Mouse (Mus musculus): ENCODE measurements around the gene Psmb3. TPM values are rescaled to one million over a fixed set of nuclear protein-coding genes. Genes with fewer than 3 reads are reported as not detected.
"Not testable (repeated sequence)": the region's sequence is repeated elsewhere in the genome, so short reads cannot be mapped to it uniquely, and the experiment has no call there.

Psmb3 gene
- total RNA-seq, 2 experiments from 2014 or later, result 150 to 151 TPM

DNA sequence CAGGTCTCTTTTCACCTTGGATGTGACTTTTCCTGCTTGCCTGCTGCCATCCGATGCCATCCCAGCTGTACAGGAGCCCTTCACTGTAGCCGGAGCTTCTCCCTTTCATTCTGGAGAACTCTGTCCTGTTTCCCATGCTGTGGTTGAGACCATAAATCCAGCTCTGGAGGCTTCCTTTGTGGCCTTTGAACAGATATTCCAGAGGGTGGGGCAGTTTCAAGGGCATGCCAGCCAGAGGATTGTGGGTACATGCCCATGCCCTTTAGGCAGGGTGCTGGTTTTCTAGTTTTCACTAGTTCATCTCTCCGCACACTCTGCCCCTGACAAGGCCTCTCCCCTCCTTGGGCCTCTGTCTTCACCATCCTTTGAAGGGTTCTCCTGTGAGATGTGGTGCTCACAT is 16.1 kb upstream of the Psmb3 start:
- intact Hi-C loops (cut with DNase I), result no loop called here
- DNase-seq (ENCODE audit: low spot score), result no peak

DNA sequence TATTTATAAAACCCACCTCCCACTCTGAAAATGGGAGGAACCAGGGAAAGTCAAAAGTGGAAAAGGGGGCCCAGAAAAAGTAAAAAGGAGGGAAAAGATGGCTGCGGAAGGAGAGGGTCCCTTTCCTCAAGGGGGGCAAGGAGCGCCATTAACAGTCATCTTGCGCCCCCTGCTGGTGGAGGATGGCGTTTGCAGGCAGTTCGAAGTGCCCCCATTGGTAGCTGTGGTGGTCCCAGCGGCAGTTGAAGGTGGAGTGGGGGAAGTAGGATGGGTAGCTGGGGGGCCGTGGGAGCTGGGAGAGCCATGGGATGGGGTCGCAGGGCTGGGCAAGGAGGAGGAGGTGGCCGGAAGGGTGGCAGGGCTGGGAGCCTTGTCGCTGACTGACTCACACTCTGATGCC is 13.3 kb upstream of the Psmb3 start:
- intact Hi-C loops (cut with DNase I), result loop anchor here (1.0 kb wide), 1 partner anchor 46 kb away; no protein-coding TSS in a partner anchor
- DNase-seq (ENCODE audit: low spot score), result no peak

DNA sequence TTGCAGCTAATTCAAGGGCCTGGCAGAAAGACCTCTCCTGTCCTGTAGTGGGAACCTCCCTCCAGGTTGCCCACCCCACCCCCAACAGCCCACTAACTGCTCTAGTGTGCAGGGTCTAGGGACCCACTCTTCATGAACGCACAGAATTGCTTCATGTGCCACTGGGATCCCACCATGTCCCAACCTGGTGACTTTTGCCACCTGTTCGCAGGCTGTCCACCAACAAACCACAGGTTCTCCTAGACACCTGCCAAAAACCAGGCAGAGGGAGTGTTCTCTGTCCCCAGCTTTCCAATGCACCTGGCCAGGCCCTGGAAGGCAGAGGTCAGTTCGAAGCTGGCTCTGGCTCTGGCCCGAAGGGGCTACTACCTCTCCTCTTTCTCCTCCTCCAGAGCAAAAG is 8.8 kb upstream of the Psmb3 start:
- no peak for DNase-seq (ENCODE audit: low spot score)
- intact Hi-C loops (cut with DNase I), result no loop called here

DNA sequence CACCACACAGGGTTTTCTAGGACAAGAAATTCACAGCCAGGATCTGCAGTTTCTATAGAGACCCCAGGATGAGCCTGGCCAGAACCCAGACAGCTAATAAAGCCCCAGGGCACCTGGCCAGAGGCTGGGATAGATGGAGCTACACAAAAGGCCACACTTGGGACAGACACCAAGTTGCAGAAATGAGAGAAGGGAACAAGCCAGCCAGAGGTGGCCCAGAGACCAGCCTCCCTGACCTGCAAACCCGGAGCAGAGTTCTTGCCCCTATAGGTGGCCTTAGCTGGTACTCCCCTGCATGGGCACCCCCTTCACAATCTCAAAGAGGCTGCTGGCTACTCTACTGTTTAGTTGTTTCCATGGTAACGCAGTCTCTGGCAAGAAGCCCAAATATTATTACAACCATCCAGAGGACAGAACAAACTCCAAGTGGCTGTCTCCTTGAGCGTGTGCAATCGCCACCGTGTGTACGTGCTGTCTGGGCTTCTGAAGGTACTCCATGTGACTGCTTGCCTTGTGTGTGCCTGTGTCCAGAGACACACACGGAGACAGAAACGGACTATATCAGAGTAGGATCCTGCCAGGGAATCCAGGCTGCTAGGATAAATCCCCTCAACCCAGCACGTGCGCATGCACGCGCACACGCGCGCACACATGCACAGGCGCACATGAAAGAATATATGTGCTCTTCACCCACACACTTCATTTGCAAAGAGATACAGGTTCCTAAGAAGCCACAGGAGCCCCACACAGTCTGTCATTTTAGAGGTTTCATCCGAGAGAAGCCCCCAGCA is 8.1 kb upstream of the Psmb3 start:
- DNase-seq (ENCODE audit: low spot score), result no peak

DNA sequence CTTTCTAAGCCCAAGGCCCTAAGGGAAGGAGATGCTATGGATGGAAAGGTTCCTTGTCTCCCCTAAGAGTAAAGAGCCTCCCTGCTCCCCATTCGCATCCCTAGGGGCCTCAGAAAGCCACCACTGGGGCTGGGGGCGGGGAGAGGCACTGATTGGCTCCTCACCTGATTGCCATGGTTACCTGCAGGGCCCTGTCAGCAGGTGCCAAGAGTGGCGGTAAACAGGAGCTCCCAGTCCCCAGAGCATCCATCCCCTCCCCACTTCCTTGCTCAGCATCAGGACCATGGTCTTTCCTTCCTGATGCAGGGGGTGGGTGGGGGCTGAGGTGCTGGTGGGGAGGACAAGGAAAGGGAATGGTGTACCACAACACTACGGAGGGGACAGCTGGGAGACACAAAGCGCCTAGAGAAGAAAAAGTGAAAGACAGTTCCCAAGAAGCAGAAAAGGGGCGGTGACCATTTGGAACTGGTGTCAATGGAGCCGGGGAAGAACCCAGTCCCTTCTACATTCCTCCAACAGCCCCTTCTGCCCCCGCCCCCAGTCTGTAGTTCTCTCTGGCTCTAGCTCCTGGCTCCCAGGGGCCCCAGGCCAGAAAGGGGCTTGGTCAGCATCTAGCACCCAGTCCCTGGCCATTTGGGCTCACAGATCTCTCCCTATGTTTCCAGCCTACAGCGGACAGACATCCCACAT is 7.3 kb upstream of the Psmb3 start:
- intact Hi-C loops (cut with DNase I), result no loop called here
- no peak for DNase-seq (ENCODE audit: low spot score)

More for the DNA sequence above, 8.1 kb upstream of the Psmb3 start:
- intact Hi-C loops (cut with DNase I), result no loop called here

DNA sequence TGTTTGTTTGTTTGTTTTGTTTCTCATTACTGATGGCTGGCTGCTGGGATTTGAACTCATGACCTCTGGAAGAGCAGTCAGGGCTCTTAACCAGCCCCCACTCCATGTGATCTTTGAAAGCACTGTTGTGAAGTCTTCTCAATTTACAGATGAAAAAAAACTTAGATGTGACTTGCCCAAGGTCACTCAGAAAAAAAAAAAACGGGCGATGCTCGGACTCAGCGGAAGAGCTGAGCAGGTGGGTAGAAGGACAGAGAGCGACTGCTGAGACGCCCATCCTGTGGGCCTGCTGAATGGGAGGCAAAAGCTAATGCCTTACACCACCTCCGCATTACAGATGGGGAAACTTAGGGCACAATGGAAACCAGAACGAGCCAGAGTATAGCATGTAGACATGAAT is 6.5 kb upstream of the Psmb3 start:
- DNase-seq (ENCODE audit: low spot score), result no peak
- intact Hi-C loops (cut with DNase I), result no loop called here

DNA sequence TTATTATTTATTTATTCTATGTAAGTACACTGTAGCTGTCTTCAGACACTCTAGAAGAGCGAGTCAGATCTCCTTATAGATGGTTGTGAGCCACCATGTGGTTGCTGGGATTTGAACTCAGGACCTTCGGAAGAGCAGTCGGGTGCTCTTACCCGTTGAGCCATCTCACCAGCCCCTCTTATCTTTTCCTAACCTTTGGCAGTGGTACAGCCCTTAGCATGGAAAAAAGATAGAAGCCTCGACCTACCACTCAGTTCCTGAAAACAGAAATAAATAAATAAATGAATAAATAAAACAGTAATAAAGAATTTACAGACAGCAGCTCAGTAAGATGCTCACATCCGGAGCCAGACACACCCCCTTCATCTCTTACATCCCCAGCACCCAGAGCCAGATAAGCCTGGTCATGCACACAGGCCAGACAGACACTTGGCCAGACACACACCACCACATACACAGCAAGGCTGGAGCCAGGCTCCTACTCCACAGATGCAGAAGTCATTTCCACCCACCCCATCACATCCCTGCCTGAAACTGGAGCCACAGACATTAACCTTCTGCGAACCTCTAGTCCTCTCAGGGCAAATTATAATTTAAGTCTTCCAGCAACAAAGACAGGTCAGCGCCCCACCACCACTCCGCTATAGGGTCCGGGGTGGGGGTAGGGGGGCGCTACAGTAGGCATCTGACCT is 5.9 kb upstream of the Psmb3 start:
- intact Hi-C loops (cut with DNase I), result no loop called here
- DNase-seq (ENCODE audit: low spot score), result no peak

DNA sequence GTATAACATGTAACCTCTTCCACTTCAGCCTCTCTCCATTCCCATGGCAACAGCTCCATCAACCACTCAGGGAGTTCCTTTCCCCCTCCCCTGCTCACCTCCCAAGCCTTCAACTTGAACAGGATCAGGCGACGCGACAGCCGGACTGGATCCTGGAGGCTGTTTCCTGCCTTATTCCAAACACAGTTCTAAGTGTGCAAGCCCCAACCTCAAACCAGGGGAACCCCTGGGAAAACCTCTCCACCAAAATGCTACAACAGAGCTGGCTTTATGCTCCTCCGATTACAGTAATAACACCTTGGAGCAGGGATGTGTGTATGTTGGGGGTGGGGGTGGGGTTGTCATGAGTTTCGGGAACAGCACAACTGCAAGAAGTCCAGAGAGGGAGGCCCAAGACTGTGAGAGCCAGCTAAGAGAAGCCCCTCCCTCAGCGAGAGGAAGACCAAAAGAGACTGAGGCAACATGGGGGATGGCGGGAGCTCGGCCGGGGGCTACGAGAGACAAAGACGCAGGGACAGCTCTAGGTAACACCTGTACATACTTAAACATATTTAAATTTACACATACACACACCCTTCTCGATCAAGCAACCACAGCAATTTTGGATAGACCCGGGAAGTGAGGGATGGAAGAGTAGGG is 5.2 kb upstream of the Psmb3 start:
- intact Hi-C loops (cut with DNase I), result no loop called here
- no peak for DNase-seq (ENCODE audit: low spot score)

DNA sequence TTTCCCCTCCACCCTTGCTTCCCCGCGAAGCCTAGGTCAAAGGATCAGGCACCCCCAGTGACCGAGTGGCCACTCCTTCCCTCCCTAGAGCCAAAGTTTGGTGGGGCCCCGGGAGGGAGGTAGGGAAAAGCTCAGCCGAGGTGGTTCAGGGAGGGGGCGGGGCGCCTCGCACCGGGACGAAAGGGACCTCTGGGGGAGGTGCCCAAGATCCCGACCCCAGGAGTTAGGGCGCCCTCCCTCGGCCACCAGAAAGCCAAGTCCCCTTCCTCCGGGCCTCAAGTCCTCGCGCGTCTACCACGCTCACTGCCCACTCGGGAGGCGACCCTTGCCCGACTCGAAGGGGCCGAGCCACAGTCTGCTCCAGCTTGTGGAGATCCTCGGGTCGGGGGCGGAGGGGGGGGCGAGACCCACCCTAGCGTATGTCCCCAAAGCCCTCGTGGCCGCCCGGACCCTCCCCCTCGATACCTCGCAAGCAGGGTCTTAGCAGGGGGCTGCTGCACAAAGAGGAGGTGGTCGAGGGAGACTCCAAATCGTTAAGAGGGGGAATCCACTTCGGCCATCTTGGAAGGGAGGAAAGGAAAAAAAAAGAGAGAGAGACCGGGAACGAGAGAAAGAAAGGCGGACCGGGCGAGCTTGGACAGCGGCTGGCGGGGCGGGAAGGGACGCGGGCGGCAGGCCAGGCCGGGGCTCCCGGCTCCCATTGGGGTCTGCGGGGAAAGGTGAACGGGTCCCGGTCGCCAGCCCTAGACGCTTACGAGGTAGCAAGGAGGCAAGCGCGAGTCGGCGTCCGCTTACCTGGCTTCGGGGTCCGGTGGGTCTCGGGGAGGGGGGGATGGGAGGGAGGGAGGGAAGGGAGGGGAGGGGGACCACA is 4.2 kb upstream of the Psmb3 start:
- intact Hi-C loops (cut with DNase I), result no loop called here
- DNase-seq (ENCODE audit: low spot score), result peak; percentile 47

DNA sequence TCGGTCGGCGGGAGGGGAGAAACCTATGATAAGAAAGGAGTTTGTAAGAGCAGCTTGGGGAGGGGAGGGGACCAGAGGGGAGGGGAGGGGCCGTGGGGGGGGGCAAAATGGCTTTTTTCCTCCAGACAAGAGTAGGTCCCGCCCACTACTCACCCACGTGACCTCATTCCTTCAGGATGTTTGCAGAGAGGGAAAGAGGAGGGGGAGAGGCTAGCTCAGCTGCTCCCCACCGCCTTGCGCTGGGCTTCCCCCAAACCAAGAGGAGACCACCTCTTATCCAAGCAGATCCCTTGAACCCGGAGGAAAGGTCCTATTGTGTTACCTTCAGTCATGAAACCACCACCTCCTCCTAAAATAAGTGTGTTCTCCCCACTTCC is 3.6 kb upstream of the Psmb3 start:
- intact Hi-C loops (cut with DNase I), result loop anchor here (5.0 kb wide), 1 partner anchor 43 kb away; the partner anchor contains the start of gene Pip4k2b
- DNase-seq (ENCODE audit: low spot score), result peak; percentile 68

DNA sequence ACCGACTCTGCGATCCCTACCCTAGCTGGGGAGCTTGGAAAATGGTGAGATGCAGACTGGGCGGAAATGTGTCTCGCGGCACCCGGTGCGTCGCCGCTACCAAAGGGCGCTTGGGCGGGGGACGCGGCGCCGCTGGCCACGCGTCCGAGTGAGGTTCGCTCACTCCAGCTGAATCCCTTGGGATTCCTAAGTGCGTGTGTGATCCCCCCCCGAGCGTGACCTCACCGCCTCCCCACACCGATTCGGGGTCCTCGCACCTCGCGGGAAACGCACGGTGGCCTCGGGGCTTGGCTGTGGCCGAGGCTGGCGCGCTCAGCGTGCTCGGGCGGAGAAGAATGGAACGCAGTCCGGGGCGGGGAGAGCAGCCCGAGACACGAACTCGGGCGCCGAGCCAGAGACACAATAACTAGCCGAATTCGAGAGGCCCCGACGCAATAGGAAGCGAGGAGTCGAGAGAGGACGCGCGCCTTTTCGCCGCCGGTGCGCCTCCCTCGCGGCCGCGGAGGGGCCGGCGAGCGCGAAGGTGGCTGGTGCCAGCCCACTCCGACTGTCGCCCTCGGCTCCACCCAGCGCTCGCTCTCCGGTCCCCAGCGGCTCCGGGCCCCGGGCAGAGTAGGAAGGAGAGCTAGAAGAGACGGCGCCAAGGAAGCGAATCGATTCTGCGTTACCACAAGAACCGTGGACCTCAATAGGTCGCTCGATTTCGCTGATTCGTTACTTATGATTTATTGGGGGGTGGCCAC is 3.0 kb upstream of the Psmb3 start, which contains the start of gene Pcgf2:
Gene Pcgf2, minus strand, starts transcription at position 495 of the 743 bp plus-strand sequence.
- intact Hi-C loops (cut with DNase I), result loop anchor here (5.0 kb wide), 1 partner anchor 42 kb away; the partner anchor contains the start of gene Pip4k2b
- peak; percentile 72 for DNase-seq (ENCODE audit: low spot score)

DNA sequence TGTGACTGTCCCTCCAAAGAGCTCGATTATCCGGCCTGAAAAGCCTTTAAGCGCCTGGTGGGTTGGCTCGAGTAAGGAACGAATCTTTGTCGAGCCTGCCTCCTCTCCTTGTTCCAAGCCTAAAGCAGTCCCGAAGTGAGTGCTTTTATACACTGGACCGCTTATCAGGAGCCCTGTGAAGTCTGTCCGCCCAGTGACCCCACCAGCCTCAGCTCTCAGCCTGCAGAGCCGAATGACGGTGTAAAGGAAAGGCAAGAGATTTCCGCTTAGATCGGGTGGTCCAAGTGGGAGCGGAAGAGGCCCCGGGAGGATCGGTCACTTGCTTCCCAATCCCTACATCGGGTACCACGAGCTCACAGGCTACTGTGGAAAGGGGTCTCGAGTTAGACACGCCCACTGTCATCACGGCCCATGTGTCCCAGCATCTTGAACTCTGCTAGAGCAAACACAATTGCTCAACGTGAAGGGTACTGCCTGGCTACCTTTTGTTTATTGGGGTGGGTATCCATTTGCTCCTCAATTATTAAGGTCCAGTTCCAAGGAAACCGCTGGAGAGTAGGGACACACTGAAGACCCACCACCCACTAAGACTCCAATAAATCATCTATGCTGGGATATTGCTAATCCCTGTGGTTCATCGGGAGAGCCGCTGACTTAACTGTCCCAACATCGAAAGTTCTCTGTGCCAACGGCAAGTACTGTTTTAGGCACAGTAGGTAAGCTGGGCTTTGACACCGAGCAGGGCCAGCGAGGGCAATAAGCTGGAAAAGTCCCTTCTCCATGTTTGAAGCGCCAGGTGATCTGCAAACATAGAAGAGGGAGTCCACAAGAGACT is 2.2 kb upstream of the Psmb3 start:
- intact Hi-C loops (cut with DNase I), result loop anchor here (5.0 kb wide), 1 partner anchor 41 kb away; the partner anchor contains the start of gene Pip4k2b

DNA sequence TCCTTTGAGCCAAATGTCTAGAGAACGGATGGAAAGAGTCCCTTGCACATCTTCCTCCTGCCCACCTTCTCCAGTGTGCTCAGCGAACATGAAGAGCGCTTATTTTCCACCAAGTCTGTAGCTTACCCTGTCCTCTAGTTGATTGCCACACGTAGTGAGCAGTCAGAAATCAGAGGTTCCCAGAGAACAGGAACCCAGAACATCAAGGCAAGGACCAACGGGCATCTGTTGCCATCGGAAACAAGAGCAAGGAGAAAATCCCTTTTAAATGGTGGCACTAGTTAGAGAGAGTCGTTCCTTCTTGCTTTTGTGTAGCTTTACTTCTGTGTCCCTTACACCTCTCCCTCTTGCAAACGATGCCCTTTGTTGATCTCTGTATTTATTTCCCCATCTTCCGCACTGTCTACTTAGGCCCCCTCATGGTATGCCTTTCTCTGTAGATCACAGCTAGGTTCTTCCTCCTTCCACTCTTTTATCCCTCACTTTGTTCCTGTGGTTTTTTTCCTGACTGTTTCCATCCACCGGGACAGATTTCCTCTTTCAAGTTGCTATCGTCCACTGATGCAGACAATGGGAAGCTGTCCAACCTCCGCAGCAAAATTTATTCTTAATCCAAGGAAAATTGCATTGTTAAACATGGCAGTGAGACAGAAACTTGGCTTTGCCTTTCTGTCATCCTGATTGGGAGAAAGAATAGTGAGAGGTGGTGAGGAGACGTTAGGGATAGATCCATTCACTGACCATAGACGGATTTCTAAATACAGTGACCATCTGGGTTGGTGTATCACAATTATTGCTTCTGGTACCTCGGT is 1.4 kb upstream of the Psmb3 start:
- no peak for DNase-seq (ENCODE audit: low spot score)
- intact Hi-C loops (cut with DNase I), result loop anchor here (5.0 kb wide), 1 partner anchor 41 kb away; the partner anchor contains the start of gene Pip4k2b

More for the DNA sequence above, 2.2 kb upstream of the Psmb3 start:
- no peak for DNase-seq (ENCODE audit: low spot score)

DNA sequence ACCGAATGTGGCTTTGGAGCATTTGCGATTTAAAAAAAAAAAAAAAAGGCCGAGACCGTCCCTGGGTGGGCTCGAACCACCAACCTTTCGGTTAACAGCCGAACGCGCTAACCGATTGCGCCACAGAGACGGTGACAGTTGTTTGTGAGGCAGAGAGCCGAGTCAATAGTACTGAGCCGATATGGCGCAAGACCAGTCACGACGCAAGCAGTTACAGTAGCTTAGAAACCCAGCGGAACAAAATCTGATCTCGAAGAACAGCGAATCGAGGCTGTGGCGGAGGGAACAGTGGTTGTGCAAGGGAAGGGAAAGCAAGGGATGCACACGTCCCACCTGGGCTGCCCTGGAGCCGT is 830 bp upstream of the Psmb3 start:
- intact Hi-C loops (cut with DNase I), result loop anchor here (5.0 kb wide), 1 partner anchor 40 kb away; the partner anchor contains the start of gene Pip4k2b
- peak; percentile 76 for DNase-seq (ENCODE audit: low spot score)

DNA sequence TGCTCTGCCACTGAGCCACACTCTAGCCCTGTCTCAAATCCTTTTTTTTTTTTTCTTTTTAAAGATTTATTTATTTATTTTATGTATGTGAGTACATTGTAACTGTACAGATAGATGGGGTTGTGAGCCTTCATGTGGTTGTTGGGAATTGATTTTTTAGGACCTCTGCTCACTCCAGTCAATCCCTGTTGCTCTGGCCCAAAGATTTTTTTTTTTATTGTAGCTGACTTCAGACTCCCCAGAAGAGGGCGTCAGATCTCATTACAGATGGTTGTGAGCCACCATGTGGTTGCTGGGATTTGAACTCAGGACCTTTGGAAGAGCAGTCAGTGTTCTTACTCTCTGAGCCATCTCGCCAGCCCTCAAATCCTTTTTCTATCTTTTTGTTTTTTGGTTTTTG is 6.9 kb downstream of the Psmb3 start:
- DNase-seq (ENCODE audit: low spot score); intact Hi-C loops (cut with DNase I): not testable (repeated sequence)

DNA sequence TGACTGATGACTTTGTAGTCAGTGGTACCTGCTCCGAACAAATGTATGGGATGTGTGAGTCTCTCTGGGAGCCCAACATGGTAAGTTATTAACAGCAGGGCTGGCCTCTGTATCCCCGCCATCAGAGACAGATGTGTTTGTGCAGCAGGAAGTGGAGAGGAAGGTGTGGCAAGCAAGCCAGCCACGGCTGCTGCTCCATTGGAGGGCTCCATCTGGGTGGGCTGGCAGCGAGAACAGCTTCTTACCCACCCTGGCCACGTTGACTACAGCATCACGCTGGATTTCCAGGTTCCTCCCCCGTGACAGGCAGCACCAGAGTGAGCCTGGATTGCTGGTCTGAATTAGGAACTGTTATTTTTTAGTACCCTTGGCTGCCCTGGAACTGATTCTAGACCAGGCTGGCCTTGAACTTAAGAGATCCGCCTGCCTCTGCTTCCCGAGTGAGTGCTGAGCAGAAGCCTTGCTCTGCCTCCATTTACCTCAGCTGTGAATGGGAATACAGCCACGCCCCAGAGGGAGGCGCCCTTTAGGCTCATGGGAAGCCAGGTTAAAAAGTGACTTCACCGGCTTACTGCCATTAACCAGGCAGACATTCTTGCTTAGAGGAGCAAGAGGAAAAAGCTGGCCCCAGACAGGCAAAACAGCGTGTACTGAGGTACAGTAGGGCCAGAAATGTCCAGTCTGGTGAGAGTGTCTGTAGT is 8.2 kb downstream of the Psmb3 start:
- DNase-seq (ENCODE audit: low spot score), result no peak
- intact Hi-C loops (cut with DNase I), result no loop called here

Data from heart, postnatal 25 days (tissue).